Mouse (Mus musculus): ENCODE measurements around the gene Pard3.

DNA sequence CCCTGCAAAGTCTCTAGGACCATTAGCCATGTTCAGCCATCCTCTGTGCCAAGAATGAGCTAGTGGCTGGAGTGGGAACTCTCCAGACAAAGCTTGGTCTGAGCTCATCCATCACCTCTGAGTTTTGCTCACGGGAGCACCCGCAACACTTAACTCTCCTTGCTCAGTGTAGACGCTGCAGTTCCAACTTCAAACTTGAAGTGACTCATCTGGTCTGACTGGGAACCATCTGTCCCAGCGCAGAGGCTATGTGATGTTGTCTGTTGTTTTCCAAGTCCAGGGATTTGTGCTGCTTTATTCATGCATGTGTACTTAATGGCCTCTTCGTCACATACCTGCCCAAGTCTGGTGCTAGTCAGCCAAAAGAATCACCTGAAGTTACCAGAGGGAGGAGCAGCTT is 505.5 kb downstream of the Pard3 start:
- no peak for TF ChIP-seq CTCF (IDR thresholded peaks at IDR 0.05; ENCODE audit: low read depth)
- TF ChIP-seq EP300 (IDR thresholded peaks at IDR 0.05; ENCODE audit: low read depth): no peak
